Mouse (Mus musculus) layer of hippocampus, postnatal 25 days (tissue): ENCODE data around the gene Rab22a. TPM values are rescaled to one million over a fixed set of nuclear protein-coding genes. Genes with fewer than 3 reads are reported as not detected.
"Not testable (repeated sequence)": the region's sequence is repeated elsewhere in the genome, so short reads cannot be mapped to it uniquely, and the experiment has no call there.

Source experiments
- DNase-seq, 2 experiments: peaks; one replicate each; pipeline ENCODE4 v3.0.0; 2022; ENCODE audit warnings: mixed read lengths in 2 of 2, low spot score in 1 of 2; ENCODE audit errors: extremely low spot score in 1 of 2
- total RNA-seq, 2 experiments: library from RNA; stranded (reverse); gene quantifications; 2 replicates each; pipeline ENCODE4 v1.2.3; 2021

Rab22a gene
- total RNA-seq = 10 to 100 TPM; 25.9 to 26.4 TPM

- DNase-seq = peak; percentile 84 to 89
Measured at GRCm38 (mm10) chr2:173659057-173659925, at the start of gene Rab22a. Gene Rab22a, plus strand, starts transcription at chr2:173659760.

GRCm38 (mm10) chr2:173615378-173616081 lies 44.0 kb upstream of the Rab22a start:
- no peak for DNase-seq

- no peak for DNase-seq
Measured at GRCm38 (mm10) chr2:173616156-173616555, 43.4 kb upstream of the Rab22a start.

GRCm38 (mm10) chr2:173619132-173619531 lies 40.4 kb upstream of the Rab22a start:
- DNase-seq = no peak

GRCm38 (mm10) chr2:173620645-173621044 lies 38.9 kb upstream of the Rab22a start:
- DNase-seq = no peak

- DNase-seq = no peak
Measured at GRCm38 (mm10) chr2:173622173-173622601, 37.4 kb upstream of the Rab22a start.

- DNase-seq = no peak
Measured at GRCm38 (mm10) chr2:173624667-173625066, 34.9 kb upstream of the Rab22a start.

- DNase-seq = no peak
Measured at GRCm38 (mm10) chr2:173625786-173626185, 33.8 kb upstream of the Rab22a start.

- DNase-seq = not testable (repeated sequence)
Measured at GRCm38 (mm10) chr2:173634106-173634505, 25.5 kb upstream of the Rab22a start.

GRCm38 (mm10) chr2:173641370-173641769 lies 18.2 kb upstream of the Rab22a start:
- no peak for DNase-seq

GRCm38 (mm10) chr2:173642262-173642999 lies 17.1 kb upstream of the Rab22a start:
- no peak for DNase-seq

GRCm38 (mm10) chr2:173647197-173647911 lies 12.2 kb upstream of the Rab22a start:
- no peak for DNase-seq

GRCm38 (mm10) chr2:173649762-173650161 lies 9.8 kb upstream of the Rab22a start:
- no peak for DNase-seq

- DNase-seq = no peak
Measured at GRCm38 (mm10) chr2:173653526-173653925, 6.0 kb upstream of the Rab22a start.

GRCm38 (mm10) chr2:173657736-173658135 lies 1.8 kb upstream of the Rab22a start:
- no peak for DNase-seq

- DNase-seq = no peak
Measured at GRCm38 (mm10) chr2:173658517-173658916, 1.0 kb upstream of the Rab22a start.

GRCm38 (mm10) chr2:173659926-173660684 lies 545 bp downstream of the Rab22a start:
- DNase-seq = no peak

GRCm38 (mm10) chr2:173662255-173662950 lies 2.8 kb downstream of the Rab22a start:
- DNase-seq = no peak

- no peak for DNase-seq
Measured at GRCm38 (mm10) chr2:173664736-173665135, 5.2 kb downstream of the Rab22a start.
